Mouse (Mus musculus): Measurements from ENCODE around the gene Elovl6.

DNA sequence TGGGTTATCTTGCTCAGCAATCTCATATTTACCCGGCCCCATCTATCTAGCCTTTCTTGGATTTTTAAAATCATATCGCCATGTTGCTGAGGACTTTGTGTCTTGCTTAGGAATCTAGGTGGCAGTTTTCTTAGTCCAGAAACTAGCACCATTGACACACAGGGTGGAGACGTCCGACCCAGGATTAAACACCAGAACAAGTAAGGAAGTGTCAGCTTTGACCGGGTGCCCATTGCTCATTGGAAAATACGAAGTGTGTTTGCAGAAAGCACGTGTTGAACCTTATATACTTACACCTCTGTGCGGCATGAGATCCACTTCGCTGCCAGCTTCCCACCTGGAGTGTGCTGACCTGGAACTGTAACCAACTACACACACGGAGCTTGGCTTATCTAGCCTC lies 57.5 kb downstream of the Elovl6 start:
- TF ChIP-seq CTCF (IDR thresholded peaks at IDR 0.05; ENCODE audit: extremely low read depth, insufficient read depth, low read length), result no peak
- TF ChIP-seq POLR2A (IDR thresholded peaks at IDR 0.05; ENCODE audit: extremely low read depth, insufficient read depth, low read length), result no peak

Data from cortical plate, adult 2 months (tissue).